Mouse (Mus musculus) megakaryocyte, embryonic 14.5 days (primary cell): ENCODE measurements around the gene Ccdc163.
"Not testable (repeated sequence)": the region's sequence is repeated elsewhere in the genome, so short reads cannot be mapped to it uniquely, and the experiment has no call there.

Source experiments
- FLI1 ChIP-seq: IDR thresholded peaks from 2 replicates; pipeline ENCODE4 v1.6.1; 2012; ENCODE audit warnings: low read length, inconsistent platforms, mixed read lengths
- GATA1 ChIP-seq: IDR thresholded peaks from 3 replicates; pipeline ENCODE4 v1.6.1; 2012; ENCODE audit warnings: mixed read lengths, low read length, inconsistent platforms, borderline replicate concordance

DNA sequence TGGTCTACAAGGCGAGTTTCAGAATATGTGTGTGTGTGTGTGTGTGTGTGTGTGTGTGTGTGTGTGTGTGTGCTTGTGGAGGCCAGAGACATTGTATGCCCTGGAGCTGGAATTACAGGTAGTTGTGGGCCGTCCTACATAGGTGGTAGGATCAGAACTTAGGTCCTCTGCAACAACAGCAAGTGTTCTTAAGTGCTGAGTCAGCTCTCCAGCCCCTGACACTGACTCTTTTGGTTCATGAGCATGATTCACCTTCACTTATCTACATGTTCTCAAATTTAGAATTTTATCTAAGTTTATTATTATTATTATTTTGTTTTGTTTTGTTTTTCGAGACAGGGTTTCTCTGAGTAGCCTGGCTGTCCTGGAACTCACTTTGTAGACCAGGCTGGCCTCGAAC lies 27.8 kb upstream of the Ccdc163 start:
- not testable (repeated sequence) for TF ChIP-seq GATA1, FLI1
